Mouse (Mus musculus) cerebellum, postnatal 10 days (tissue): ENCODE measurements around the gene Islr.

ENCODE experiments used
- DNase-seq, 2 experiments: peaks; one replicate each; pipeline ENCODE4 v3.0.0; 2021; ENCODE audit warnings: mixed read lengths in 2 of 2

Gene Islr

DNA sequence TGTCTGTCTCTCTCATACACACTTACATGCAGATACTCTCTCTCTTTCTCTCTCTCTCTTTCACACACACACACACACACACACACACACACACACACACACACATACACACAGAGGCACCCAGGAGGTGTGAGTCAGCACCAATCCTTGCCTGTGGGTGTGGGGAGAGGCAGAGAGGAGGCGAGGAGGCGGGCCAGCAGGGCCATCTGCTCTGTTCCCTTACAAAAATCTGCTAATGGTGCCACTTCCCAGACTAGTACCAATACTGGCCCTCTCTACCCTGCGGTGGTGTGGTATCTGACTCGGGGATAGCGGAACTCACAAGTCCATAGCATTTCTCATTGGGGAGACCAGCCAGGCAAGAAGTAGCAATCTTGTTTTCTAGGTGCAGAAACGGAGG is 92.7 kb downstream of the Islr start:
- peak; percentile 86 to 92 for DNase-seq

DNA sequence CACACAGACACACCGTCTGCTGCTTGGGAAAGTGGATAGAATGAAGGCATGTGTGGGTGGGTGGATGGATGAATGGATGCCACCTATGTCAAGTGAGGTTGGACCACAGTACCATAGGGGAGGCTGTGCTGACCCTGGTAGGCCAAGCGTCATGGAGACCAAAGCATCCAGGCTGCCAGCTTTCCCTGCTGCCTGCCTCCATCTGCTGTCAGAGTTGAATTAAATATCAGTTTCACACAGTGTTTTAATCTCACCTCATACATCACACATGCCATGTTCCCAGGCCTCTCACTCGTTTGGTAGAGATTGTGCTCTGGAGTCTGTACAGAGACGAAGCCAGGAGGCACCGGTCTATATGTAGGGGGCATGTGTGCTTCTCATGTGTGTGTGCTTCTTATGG is 93.3 kb downstream of the Islr start:
- peak; percentile 77 to 84 for DNase-seq

DNA sequence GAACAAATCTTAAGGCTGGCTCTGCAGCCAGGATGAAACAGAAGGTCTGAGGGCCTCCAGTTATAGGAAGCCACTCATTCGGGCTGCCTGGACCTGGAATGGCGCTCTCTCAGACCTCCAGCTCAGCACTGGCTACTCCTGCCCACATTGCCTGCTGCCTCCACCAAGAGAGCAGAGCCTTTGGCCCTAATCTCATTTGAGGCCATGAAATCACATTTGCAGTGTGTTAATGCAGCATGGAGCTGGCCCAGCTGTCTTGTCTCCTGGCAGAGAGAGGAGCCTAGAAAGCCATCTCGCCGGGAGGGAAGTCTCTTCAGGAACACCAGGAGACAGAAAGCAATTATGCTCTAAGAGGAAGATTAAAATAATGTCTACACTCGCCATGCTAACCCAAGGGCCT is 96.6 kb downstream of the Islr start:
- DNase-seq, result peak; percentile 67 to 77
